Mouse (Mus musculus) v-Abl transformed pro-B cells (cell line): ENCODE data around the gene Psmd4.
"Not testable (repeated sequence)": the region's sequence is repeated elsewhere in the genome, so short reads cannot be mapped to it uniquely, and the experiment has no call there.

Experiments
- in situ Hi-C, 2 experiments: fragments of 400-800 bp; cut with MboI; formaldehyde crosslinking; loops; one replicate each; pipeline ENCODE4 v1.15.1; 2025; ENCODE audit not compliant: unreplicated experiment in 2 of 2

Gene Psmd4

DNA sequence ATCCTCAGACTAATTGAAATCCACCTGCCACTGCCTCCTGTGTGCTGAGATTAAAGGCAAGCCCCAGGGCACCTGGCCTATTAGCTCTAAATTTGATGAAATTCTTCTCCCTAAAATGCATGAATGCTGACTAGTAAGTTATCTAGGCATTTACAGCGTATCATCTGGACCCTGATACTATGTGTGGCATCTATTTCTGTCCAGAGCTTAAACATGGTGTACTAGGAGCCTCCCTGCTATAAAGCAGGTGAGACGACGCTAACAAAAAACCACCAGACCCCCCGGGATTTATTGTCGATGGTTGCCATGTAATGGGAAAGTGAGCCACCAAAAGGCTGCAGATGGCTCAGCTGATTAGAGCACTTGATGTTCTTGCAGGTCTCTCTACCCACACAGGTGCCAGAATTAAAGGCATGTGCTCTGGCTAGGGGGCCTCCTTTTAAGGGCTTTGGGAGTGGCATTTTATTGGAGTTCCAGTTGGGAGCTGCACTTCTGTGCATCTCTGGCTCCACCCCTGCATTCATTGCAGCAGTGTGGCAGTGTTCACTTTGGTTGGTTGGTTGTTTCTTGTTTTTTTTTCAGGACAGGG is 15.3 kb downstream of the Psmd4 start:
- in situ Hi-C loops, result no loop called here

- in situ Hi-C loops, result no loop called here
These were observed 17.2 kb downstream of the Psmd4 start for GRCm38 (mm10) chr3:95025202-95025601.

- in situ Hi-C loops, result no loop called here
These were observed 17.9 kb downstream of the Psmd4 start for GRCm38 (mm10) chr3:95024551-95024950.

- in situ Hi-C loops, result not testable (repeated sequence)
These were observed 21.5 kb downstream of the Psmd4 start for GRCm38 (mm10) chr3:95020956-95021355.

GRCm38 (mm10) chr3:95018741-95019140 is 23.7 kb downstream of the Psmd4 start:
- in situ Hi-C loops, result no loop called here

DNA sequence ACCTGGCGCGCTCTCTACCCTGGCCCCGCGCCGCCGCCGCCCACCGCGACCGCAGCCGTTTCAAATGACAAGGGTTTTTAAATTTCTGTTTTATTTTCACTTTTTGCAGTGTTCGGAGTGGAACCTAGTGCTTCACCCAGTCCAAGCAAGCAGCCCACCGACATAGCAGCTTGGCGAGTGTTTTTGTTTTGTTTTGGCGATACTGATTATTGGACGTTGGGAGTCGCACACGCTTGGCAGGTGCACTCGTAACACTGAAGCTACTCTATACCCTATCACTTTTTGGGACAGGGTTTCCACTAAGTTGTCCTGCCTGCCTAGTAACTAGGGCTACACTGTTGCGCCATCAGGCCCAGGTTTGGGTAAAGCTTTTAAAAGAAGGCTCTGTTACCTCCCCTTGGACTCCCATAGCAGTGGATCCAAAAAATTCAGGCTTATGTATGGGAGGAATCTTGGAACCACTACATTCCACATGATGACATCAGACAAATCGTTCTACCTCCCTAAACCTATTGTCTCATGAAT is 25.8 kb downstream of the Psmd4 start:
- in situ Hi-C loops, result no loop called here

- in situ Hi-C loops, result no loop called here
These were observed 26.4 kb downstream of the Psmd4 start for GRCm38 (mm10) chr3:95015891-95016531.

DNA sequence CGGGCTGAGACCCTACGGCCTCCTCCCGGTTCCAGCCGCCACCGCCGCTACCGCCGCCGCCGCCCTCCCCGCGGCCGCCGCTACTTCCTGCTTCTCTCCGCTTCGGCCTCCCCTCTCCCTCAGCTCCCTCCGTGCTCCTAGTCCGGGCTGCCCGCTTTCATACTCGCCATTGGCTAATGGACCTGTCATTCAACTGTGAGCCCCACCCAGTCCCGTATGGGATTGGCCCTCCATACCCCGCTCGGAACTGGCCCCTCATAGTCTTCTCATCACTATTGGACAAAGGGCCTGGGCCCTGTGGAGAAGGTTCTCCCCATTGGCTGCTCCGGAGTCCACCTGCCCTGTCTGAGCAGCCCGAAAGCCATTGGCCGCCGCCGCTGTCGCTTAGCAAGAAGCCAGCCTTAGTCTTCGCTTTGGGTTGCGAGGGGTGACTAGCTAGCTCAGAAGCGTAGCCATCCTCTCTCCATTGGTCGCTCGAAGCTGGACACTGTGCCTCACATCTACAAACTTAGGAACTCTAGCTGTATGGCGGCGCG is 27.0 kb downstream of the Psmd4 start, which contains the start of gene Zfp687:
TSS of gene Zfp687 (minus strand) at position 112 of the 536 bp plus-strand sequence.
- in situ Hi-C loops, result no loop called here

- in situ Hi-C loops, result no loop called here
These were observed 27.8 kb downstream of the Psmd4 start for GRCm38 (mm10) chr3:95014428-95015151.

- in situ Hi-C loops, result no loop called here
These were observed 28.6 kb downstream of the Psmd4 start for GRCm38 (mm10) chr3:95013699-95014427.

DNA sequence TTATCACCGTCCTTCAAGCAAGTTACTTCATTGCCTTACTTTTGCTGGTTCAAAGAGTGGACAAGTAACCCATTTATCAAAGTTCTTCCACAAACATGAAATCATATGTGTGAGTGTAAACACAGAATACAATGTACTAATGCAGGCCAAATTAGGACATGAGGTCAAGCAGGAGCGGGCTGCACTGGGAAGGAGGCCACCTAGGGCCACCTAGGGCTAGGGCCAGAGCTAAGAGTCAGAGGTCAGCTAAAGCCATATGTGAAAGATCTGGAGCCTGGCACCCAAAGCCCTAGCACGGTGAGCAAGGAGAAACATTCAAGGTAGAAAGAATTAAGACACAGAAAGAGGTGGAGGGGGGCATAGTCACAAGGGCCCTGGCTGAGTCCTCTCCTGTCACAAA is 29.4 kb downstream of the Psmd4 start:
- in situ Hi-C loops, result no loop called here

DNA sequence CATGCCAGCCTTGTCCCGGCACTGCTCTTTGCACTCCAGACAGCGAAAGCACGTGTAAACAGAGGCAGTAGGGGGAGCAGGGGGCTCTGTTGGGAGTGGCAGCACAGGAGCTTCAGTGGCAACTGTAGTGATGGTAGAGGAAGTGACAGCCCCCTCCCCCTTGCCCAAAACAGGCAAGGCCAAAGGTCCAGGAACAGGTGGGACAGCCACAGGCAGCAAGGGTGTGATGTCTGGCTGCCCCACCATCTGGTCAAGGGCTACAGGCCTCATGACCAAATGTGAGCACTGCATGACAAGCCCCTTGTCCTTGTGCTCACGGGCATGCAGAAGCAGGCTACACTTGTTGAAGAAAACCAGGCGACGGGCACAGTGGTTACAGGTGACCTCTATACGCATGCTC is 32.0 kb downstream of the Psmd4 start:
- in situ Hi-C loops, result no loop called here

GRCm38 (mm10) chr3:95007706-95008105 is 34.7 kb downstream of the Psmd4 start:
- in situ Hi-C loops, result no loop called here

DNA sequence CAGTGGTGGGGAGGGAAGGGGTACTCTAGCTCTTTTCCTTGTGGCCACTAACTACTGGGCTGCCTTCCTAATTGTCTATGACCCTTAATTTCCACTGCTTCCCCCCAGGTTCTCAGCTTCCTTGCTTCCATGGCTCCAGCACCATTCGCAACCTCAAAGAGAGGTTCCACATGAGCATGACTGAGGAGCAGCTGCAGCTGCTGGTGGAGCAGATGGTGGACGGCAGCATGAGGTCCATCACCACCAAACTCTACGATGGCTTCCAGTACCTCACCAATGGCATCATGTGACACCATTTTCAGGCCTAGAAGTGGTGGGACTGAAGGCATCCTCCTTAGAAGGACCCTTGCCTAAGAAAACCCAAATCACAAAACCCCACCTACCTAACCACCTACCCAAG is 36.8 kb downstream of the Psmd4 start:
- in situ Hi-C loops, result no loop called here

DNA sequence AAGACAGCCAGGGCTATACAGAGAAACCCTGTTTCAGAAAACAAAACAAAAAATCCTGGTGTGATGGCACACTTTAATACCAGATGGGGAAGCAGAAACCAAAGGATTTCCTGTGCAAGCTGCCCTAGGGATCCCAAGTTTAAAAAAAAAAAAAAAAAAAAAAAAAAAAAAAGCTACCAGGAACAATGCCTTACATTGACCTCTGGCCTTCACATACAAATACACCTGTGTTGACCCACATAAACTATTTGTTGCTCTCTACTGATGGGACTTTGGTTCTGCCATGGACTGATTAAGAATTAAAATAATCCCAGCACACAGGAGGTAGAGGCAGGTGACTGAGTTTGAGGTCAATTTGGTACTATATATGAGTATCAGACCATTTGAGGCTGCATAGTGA is 39.1 kb downstream of the Psmd4 start:
- in situ Hi-C loops, result no loop called here

GRCm38 (mm10) chr3:95002569-95002968 is 39.8 kb downstream of the Psmd4 start:
- in situ Hi-C loops, result no loop called here

GRCm38 (mm10) chr3:94996946-94997345 is 45.5 kb downstream of the Psmd4 start:
- in situ Hi-C loops, result loop anchor here (5.0 to 10.0 kb wide), 4 partner anchors 40 to 372 kb away; partner anchors contain the start of gene Rfx5 (in 1 of the 2)

DNA sequence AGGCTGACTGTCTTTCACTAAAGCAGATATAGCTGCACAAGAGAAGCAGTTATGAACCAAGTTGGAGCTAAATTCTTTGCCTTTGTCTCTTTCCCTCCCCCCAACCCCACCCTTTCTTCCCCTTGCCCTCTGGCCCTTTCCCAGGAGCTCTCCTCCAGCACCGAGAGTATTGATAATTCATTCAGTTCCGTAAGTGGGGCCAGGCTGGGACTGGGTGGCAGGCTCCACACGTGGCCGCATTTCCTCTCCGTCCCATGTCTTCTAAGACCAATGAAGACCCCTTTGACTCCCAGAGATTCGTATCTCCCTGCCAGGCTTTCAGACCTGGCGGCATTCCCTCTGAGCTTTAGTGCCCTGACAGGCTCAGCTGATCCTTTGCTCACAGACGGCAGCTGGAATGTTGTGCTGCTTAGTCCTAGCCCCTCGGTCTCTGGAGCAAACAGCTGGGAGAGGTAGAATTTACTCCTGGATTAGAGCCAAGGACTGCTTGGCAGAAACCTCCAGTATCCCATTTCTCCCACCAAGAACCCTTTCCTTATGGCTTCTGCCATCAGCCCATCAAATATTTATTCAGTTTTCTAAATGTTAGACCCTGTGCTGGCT is 53.2 kb downstream of the Psmd4 start:
- in situ Hi-C loops, result loop anchor here in 1 of 2 experiments (10.0 kb wide), 1 partner anchor 84 kb away; no protein-coding TSS in a partner anchor

- in situ Hi-C loops, result loop anchor here in 1 of 2 experiments (10.0 kb wide), 1 partner anchor 83 kb away; no protein-coding TSS in a partner anchor
These were observed 54.8 kb downstream of the Psmd4 start for GRCm38 (mm10) chr3:94987578-94987977.

GRCm38 (mm10) chr3:94985513-94985912 is 56.9 kb downstream of the Psmd4 start:
- in situ Hi-C loops, result loop anchor here in 1 of 2 experiments (10.0 kb wide), 1 partner anchor 81 kb away; no protein-coding TSS in a partner anchor
